Mouse (Mus musculus): ENCODE results near the gene Myo1b. TPM values are rescaled to one million over a fixed set of nuclear protein-coding genes. Genes with fewer than 3 reads are reported as not detected.

Gene Myo1b
- total RNA-seq, 2 experiments from 2014 or later = 16.0 to 17.4 TPM

DNA sequence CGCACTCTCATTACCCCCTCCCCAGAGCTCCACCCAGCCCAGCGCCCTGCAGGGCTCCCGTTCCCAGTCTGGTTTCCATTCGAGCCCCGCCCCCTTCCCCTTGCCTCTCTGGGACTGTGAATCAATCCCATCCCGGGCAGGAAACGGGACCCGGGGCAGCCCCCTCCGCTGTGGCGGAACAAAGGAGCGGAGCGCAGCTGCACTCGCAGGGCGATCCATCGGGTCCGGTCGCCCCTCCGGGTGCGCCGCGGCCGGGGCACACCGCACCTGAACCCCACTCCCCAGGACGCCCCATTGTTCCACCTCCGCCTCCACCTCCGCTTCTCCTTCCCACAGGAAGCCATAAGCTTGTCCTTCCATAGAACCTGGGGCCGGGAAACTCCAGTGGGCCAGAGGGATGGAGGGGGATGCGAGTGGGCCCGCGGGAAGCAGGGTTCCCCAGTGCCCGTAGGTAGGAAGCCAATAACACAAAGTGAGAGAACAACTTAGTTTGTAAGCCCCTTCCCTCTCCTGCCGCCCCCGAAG is 758 bp downstream of the Myo1b start:
- TF ChIP-seq CTCF (conservative IDR thresholded peaks at IDR 0.05) = no peak
- peak overlapping the region; percentile 64 for H3K4me3 ChIP-seq
- peak; percentile 10 to 21 for DNase-seq (ENCODE audit: low spot score in 2 of 2)
- H3K27ac ChIP-seq = peak overlapping the region; percentile 68; the same call in 1 of the 2 replicates

DNA sequence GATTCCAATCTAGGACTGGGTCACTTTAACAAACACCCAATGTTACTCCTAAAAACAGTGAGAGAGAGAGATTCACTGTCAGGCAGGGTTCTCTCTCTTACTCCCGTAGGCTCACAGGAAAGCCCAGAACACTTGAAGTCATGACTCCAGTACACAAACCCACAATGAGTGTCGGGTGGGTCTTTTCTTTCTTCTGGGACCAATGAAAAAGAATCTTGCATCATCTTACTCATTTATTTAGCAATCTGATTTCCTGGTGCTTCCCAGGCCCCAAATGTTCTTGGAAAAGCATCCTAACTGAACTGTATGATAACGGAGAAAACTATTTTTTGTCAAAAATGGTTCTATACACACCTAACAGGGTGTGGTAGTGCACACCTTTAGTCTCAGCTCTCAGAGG is 1.8 kb downstream of the Myo1b start:
- no peak for TF ChIP-seq CTCF (conservative IDR thresholded peaks at IDR 0.05)
- Histone ChIP-seq H3K4me3 (no peak overlapping the region), H3K27ac (no peak overlapping the region)
- no peak for DNase-seq (ENCODE audit: low spot score in 2 of 2)

DNA sequence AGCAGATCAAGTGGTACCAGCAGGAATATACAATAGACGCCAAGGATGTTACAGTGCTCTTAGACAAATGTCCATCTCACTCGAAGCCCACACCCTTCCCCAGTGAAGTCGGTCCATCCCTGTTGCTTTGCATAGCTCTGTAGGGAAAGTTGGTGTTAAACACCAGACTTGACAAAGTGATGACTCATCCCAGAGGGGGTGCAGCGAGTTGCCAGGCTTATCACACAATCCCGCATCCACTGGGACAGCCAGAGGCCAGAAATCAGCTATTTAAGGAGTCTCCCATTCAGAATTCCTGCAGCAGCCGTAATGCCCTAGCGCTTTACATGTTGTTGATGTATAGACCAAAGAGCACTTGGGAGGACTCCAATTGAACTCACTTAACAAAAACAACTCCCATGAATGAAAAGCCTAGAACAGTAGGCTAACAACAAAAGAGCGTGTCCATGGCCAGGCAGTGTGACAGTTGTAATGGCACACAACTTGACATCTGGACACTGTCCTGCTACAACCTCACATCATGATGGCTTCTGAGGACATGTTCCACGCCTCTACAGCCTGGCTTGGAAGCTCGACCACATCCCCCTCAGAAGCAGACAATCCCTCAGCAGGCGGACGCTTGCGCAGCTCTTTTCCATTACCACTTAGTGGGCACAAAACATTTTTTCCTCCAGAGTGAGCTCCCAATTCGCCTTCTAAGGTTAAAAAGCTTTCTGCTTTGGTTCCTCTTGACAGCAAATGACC is 2.6 kb downstream of the Myo1b start:
- Histone ChIP-seq H3K27ac (no peak overlapping the region), H3K4me3 (no peak overlapping the region)
- TF ChIP-seq CTCF (conservative IDR thresholded peaks at IDR 0.05) = no peak
- no peak for DNase-seq (ENCODE audit: low spot score in 2 of 2)

DNA sequence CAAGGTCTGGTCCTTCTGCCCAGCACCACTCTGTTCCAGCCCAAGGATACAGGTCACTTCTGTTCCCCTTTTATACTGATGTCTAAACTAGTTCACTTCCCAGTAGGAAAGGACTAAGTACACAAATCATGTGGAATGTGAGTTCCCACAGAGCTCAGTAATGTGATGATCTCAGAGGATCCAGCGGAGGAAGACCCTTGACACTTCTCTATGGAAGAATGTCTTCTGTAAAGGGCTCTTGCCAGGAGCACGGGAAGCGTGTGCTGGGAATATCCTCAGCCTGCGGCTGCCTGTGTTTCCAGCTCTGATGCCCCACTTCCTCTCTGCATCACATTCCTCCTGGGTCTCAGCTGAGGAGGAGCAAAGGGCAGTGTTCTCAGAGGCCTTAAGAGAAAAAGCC is 4.5 kb downstream of the Myo1b start:
- Histone ChIP-seq H3K4me3 (no peak overlapping the region), H3K27ac (no peak overlapping the region)
- TF ChIP-seq CTCF (conservative IDR thresholded peaks at IDR 0.05) = no peak
- DNase-seq (ENCODE audit: low spot score in 2 of 2) = no peak

DNA sequence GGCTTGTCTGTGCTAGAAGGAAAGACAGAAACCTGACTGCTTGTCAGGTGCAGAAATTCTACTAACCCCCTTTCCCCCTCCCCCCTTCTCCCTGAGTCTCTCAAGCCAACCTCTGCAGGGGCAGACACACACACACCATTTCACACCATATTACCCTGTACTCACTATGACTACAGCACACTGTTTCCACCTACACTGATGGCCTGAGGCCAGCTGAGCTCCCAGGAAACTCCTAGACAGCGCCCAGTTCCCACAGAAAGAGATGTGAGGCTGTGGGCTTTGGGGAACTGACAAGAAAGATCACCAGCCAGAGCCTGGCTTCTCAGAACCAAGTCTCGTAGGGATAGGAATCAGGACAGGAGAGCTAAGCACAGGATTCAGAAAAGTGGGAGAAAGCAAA is 6.7 kb downstream of the Myo1b start:
- no peak for TF ChIP-seq CTCF (conservative IDR thresholded peaks at IDR 0.05)
- no peak overlapping the region for H3K27ac ChIP-seq
- peak; percentile 21 to 23 for DNase-seq (ENCODE audit: low spot score in 2 of 2)

DNA sequence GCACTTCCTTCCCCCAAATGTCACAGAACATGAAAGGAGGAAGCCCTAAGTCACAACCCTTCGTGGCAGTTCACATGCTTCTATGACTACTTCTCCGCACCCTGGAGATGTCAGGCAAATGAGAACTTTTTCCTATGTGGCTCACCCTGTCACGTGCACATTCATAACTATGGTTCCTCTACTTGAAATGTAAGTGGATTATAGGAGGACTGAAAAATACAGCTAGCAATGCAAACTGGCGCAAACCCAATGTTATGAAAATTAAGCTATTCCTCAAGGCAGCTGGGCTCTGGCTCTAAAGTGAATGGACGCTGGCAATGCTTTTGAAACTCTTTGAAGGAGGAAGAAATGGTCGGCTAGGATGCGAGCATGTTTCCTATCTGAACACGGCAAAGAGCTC is 8.1 kb downstream of the Myo1b start:
- no peak overlapping the region for H3K27ac ChIP-seq
- DNase-seq (ENCODE audit: low spot score in 2 of 2) = no peak
- H3K4me3 ChIP-seq = no peak overlapping the region
- no peak for TF ChIP-seq CTCF (conservative IDR thresholded peaks at IDR 0.05)

More for the DNA sequence above, 6.7 kb downstream of the Myo1b start:
- no peak overlapping the region for H3K4me3 ChIP-seq

DNA sequence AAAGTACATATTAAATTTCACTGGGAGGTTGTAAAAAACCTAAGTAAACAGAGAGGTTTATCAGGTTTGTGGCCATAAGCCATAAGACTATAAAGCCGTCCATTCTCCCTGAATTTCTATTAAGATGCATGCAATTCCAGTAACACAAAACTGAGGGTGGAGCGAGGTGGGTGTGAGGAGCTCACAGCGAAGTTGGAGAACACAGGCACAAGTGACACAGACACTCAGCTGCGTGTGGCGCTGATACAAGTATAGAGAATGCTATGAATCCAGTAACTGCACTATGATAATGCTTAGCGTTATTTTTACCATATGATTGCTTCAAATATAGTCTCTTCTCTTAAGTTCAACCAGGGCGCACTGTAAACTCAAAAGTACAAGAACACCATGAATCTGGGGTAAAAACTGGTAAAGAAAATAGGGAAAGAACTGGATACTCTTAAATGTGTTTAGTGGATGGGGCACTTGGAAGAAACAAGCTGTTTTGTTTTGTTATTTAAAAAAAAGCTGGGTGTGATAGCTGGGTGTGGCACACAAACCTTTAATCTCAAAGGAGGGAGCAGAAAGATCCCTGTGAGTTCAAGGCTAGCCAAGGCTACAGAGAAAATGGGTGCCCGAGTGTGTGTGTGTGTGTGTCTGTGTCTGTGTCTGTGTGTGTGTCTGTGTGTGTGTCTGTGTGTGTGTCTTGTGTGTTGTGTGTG is 9.5 kb downstream of the Myo1b start:
- Histone ChIP-seq H3K27ac (no peak overlapping the region), H3K4me3 (no peak overlapping the region)
- TF ChIP-seq CTCF (conservative IDR thresholded peaks at IDR 0.05) = no peak
- no peak for DNase-seq (ENCODE audit: low spot score in 2 of 2)

DNA sequence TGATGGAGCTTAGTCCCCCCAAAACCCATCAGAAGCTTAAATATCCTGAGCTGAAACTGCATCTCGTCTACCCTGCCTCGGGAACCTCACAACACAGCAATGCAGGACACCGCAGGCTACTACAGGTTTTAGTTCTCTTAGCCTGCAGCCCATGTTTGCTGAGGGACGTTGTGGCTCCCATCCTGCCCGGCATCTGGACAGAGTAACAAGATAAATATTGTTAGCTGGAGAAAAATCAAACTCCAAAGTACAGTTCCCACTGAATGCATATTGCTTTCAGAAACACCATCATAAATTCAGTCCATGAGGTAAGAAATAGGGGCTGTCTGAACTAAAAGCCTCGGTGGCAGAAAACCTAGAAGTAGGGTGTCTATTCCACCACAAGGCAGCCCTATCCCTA is 10.8 kb downstream of the Myo1b start:
- Histone ChIP-seq H3K27ac (no peak overlapping the region), H3K4me3 (no peak overlapping the region)
- no peak for DNase-seq (ENCODE audit: low spot score in 2 of 2)
- no peak for TF ChIP-seq CTCF (conservative IDR thresholded peaks at IDR 0.05)

DNA sequence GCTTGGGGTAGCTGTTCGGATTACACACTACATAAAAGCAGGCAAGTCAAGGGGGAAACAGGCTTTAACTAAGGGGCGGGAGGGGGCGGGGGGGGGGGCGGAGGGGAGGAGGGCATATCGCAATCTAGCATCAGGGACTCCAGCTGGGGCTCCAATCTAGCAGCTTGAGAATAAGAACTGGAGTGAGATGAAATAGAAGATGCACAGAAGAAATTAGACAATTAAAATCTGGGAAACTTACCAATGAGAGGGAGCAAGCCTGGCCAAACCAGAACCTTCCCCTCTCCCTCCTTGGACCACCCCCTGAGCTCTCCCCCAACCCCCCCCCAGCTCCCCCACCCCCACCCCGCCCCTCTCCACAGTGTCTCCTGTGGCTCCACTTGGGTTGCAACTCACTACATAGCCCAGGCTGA is 18.7 kb downstream of the Myo1b start:
- DNase-seq (ENCODE audit: low spot score in 2 of 2) = no peak
- no peak overlapping the region for H3K27ac ChIP-seq
- no peak for TF ChIP-seq CTCF (conservative IDR thresholded peaks at IDR 0.05)
- H3K4me3 ChIP-seq = no peak overlapping the region

DNA sequence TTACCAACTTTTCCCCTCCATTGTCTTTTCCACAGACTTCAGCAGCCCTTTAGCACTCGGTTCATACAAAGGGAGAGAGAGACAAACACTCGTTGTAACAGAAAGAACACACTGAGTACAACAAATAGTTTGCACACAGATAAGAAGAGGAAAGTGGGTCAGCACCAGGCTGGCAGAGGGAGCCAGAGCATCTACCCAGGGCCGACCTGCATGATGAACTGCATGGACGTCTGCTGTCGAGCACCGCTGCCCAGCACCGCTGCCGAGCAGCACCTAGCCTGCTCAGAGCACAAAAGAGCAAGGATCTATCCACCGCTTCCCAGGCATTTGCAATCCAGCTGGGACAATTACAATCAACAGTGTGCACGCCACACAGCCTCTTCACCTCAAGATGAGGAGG is 19.9 kb downstream of the Myo1b start:
- DNase-seq (ENCODE audit: low spot score in 2 of 2) = no peak
- Histone ChIP-seq H3K27ac (no peak overlapping the region), H3K4me3 (no peak overlapping the region)
- no peak for TF ChIP-seq CTCF (conservative IDR thresholded peaks at IDR 0.05)

DNA sequence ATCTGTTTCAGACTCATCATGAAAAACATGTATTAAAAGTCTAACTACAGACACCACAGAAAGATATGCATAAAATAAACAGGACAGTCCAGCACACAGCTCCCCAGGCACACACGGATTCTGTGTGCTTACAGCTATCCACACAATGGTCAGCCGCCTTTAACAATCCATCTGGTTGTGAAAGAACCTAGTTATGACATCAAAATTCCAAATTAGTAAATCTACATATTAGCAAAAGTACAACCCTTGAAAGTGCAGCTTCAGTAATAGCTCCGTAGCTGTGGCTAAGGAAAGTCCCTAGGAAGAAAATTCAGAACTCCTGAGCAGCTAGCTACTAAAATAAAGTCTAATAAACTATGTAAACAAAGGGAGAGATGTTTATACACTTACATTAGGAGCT is 21.1 kb downstream of the Myo1b start:
- no peak for DNase-seq (ENCODE audit: low spot score in 2 of 2)
- TF ChIP-seq CTCF (conservative IDR thresholded peaks at IDR 0.05) = no peak
- no peak overlapping the region for H3K27ac ChIP-seq
- H3K4me3 ChIP-seq = no peak overlapping the region

DNA sequence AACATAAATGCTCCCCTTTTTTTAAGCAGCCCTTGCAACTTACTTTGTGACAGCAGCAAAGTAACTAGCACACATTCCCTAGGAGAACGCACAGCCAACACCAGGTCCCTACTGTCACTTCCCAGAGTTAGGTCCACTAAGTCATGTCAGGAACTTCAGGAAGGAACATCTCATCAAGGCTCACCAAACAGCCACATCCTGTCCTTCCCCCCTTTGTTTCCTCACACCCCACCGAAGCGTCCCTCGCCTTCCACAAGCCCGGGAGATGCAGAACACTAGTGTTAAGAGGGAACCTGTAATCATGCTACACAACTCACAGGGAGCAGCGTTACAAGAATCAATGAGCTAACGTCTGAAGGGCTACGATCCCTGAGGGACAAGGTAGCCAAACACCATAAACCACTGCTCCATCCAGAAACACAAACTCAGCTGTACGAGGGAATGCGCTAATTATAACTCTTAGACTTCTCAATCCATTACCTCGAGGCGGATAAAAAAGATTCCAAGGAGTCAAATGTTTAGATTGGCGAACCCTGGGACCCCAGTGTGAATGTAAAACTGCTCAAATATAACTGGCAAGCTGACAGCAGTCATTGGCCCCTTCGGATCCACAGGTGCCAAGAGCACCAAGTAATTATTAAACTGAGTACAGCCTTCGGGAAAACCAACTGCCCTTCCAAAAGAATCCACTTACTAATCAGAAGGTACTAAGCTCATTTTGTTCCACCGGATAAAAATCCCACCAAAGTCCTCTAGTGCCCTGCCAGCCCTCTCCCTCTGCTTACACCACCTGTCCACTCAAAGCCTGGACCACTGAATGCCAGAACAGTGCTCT is 22.1 kb downstream of the Myo1b start:
- Histone ChIP-seq H3K27ac (no peak overlapping the region), H3K4me3 (no peak overlapping the region)
- no peak for TF ChIP-seq CTCF (conservative IDR thresholded peaks at IDR 0.05)
- DNase-seq (ENCODE audit: low spot score in 2 of 2) = no peak

DNA sequence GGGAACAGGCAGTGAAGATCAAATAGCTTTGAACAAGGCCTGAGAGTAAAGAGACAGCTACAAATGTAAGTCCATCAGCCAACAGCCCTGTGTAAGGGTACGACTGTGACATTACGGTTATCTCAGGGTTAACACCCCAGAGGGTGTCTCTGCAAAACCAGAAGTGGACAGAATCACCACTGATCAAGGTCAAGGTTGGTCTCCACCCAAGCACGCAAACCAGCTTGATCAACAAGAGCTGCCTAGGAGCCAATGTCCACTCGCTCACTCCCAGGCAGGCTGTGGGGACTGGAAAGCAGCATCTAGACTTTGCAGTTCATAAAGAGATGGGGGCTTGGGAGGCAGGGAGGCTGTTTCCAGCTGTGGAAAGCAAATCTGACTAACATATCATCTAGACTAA is 23.9 kb downstream of the Myo1b start:
- no peak for TF ChIP-seq CTCF (conservative IDR thresholded peaks at IDR 0.05)
- H3K4me3 ChIP-seq = no peak overlapping the region

More for the DNA sequence above, 23.9 kb downstream of the Myo1b start:
- no peak for DNase-seq (ENCODE audit: low spot score in 2 of 2)
- no peak overlapping the region for H3K27ac ChIP-seq

Measured in layer of hippocampus, adult 2 months (tissue).